Mouse (Mus musculus) effector memory CD4-positive, alpha-beta T cell, adult 7 months (primary cell): ENCODE measurements around the gene Gpr139. TPM values are rescaled to one million over a fixed set of nuclear protein-coding genes. Genes with fewer than 3 reads are reported as not detected.

Source experiments
- polyA plus RNA-seq: library from polyadenylated mRNA; unstranded; fragments of 100-300 nt; shearing (Covaris generic); gene quantifications from one replicate; pipeline ENCODE4 v1.2.1, GENCODE M21; 2017

Gene Gpr139
- polyA plus RNA-seq: not detected

DNA sequence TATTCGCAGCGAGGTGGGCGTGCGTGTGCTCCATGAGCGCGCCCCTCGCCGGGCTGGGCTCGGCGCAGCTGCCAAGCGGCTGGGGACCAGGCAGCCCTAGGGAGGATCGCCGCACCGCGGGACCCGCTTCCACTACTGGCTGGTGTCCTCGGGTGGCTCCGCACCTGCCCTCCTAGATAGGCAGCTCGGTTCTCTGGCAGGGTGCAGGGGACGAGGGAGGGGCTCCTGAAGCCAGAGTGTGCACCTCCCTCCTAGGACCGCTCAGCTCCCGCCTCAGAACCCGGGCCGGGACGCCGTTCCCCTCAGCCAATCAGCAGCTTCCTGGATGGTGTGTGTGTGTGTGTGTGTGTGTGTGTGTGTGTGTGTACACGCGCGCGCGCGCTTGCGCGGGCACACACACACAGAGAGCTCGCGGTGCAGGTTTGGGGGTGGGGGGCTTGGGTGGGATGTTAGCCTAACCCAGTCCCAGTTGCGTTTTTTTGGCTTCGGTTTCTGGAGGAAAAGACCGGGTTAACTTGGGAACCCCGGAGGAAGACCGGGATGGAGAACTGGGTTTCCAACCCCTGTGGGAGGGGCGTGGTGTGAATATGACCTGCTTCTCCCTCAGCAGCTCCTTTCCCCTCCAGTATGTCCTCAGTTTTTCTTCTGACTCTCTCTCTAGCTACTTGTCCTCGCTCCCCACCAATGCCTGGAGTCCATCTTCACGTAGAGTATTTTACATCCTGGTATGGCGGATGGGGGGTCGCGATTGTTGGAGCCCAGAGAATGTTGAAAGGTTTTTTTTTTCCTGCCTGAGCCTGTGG, at the start of gene Gpr139:
Gene Gpr139 (minus strand): TSS at position 263 of the 803 bp plus-strand sequence.

Other genes starting within 250 kb of the Gpr139 start
- gene Gprc5b, start 189.4 kb downstream of the Gpr139 start, polyA plus RNA-seq: not detected